Mouse (Mus musculus) c-Kit-negative CD71-positive TER-119-positive erythroid progenitor cells, embryonic 14.5 days (primary cell): ENCODE data around the gene Nrxn2.
A peak's percentile ranks its signal among the peaks of the same experiment; 100 is the strongest.

Experiments
- DNase-seq: peaks from one replicate; pipeline ENCODE4 v3.0.0-alpha.2; 2013; ENCODE audit warnings: low read depth, low spot score

Gene Nrxn2

DNA sequence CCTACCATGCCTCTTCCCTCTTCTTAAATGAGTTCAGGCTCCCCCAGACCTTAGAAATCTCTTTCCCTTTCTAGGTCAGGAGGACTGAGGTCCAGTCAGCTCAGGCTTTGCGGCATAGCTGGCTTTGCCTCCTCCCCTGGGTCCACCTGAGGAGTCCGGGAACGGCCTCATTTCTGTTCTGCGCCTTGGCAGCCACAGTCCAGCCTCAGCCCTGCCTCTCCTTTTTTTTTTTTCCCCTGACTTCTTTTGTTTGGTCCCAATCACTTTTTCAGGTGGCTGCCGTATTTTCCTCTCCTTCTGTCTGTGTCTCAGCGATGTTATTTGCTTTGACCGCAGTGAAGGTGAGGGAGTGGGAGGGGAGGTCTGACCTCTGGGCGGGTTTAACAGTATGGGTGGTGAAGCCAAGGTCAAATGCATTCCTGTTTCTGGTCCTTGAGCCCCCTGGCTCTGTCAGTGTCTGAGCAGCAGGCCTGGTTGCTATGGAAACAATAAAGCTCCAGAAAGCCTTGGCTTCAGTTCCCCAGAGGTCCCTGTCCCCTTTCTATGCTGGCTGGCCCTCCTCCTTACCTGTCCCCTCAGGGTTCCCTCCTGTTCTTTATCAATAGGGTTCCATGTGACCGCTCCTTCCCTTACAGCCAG lies 34.3 kb downstream of the Nrxn2 start:
- no peak for DNase-seq

DNA sequence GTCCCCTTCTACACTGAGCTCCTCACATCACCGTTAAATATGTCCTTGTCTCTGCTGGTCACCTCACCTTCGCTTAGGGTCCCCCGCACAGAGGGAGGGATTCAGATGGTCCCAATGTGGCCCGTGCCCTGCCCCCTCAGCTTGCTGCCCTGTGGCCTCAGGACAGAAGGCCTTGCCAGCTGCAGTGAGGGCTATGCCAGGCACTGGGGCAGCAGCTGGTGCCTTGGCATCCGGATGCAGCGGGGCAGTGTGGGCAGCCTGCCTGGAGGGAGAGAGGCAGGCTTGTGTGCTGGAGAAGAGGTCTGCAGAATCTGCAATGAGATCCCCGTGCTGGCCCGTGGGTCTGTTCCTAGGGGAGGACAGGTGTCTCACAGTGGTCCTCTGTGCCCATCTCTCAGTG lies 34.8 kb downstream of the Nrxn2 start:
- DNase-seq, result no peak

- DNase-seq, result no peak
Measured at GRCm38 (mm10) chr19:6454041-6454720, 35.6 kb downstream of the Nrxn2 start.

DNA sequence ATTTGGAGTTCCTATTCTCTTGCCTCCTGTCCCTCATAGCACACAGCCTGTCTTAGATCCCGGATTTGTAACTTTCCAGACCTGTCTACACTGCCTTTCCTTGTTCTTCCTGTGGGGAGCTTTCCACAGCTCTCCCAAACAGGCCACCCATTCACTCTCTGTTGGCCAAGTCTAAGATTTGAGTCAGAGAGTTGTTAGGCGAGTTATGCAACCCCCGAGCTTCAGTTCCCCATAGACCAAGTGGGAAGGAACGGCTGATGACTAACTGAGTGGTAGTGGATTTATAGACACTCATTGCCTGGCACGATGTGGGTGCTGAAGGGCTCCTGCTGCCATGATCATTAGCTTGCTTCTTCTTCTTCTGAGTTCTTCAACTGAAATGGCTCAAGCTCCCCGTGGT lies 41.0 kb downstream of the Nrxn2 start:
- no peak for DNase-seq

DNA sequence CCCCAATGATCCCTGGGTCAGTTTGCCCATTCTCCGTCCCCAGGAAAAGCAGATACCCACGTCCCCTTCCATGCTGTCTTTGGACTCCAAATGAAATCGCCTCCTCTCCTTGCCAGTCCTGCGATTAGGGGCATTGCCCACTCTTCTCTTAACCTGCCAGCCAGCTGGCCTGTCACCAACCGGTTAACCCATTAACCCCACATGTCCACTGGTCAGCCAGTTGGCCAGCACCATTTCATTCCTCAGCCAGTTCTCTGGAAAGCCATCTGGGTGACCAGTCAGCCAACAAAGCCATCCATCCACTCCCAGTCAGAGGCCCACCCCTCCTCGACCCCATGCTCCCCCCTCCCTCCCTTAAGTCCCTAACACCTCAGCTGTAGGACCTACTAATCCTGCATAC lies 44.3 kb downstream of the Nrxn2 start:
- no peak for DNase-seq

GRCm38 (mm10) chr19:6464306-6465071 lies 46.0 kb downstream of the Nrxn2 start:
- no peak for DNase-seq

DNA sequence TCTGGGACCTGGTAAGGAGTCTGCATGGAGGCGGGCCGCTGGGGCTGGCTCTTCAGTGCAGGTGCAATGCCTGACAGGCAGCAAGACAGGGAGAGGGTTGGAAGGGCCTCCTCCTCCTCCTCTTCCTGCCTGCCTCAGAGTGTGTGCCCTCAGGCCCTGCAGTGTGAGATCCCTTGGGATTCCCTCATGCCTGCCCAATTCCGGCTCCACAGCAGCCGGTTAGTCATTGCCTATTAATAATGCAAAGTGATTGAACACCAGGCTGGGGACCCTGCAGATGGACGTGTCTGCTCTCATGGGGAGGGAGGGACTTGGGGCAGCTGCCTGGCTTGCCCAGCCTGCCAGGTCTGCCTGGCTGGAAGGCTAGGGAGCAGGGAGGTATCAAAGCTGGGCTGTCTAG lies 46.6 kb downstream of the Nrxn2 start:
- no peak for DNase-seq

- no peak for DNase-seq
Measured at GRCm38 (mm10) chr19:6466945-6467344, 48.4 kb downstream of the Nrxn2 start.

- no peak for DNase-seq
Measured at GRCm38 (mm10) chr19:6467374-6467979, 48.9 kb downstream of the Nrxn2 start.

- no peak for DNase-seq
Measured at GRCm38 (mm10) chr19:6471630-6472029, 53.1 kb downstream of the Nrxn2 start.

DNA sequence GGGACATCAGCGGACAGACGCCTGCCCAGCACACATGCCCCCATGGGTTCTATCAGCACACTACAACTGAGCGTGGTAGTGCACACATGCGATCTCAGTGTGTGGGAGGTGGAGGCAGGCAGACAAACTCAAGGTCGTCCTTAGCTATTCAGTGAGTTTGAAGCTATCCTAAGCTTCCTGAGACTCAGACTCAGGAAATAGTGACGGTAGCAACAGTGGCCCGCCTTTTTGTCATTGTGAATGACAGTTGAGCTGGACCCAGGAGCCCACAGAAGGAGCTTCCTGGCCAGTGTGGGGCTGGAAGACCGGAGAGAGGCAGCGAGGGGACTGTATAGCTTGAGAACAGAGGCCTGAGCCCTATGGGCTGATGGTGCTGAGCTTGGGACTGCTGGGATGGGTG lies 54.3 kb downstream of the Nrxn2 start:
- DNase-seq, result no peak

DNA sequence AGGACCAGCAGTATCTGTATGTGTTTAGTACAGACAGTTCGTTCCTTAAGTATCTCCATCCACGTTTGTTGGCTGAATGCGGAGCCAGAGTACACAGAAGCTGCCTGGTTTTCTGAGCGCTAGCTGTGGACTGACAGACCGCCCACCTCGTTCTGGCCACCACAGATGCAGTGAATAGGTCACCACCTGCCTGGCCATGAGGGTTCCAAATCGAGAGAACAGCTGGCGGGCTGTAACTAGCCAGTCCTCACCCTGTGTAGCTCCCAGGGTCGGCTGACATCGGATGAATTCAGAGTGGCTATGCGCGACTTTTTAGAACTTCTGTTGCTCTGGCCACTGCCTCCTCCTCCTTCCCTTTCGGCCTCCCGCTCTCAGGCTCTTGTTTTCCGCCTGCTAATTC lies 56.2 kb downstream of the Nrxn2 start:
- DNase-seq, result no peak

GRCm38 (mm10) chr19:6475129-6475528 lies 56.6 kb downstream of the Nrxn2 start:
- DNase-seq, result no peak

DNA sequence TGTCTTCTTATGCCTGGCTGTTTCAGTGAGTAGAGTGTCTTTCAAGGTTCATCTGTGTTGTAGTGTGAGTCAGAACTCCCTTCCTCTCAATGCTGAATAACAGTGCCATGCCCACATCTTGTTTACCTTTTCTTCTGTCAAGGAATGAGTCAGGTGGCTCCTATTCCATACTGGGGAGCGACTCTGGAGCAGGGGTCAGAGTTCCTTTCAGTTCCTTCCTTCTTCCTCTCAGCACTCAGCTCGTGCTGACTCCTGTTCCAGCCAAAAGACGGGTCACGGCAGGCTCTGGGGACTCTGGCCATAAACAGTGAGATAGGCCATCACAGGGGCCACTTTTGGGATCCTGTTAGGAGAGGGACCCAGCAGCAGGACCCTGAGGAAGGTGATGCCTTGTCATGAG lies 58.5 kb downstream of the Nrxn2 start:
- no peak for DNase-seq

- no peak for DNase-seq
Measured at GRCm38 (mm10) chr19:6478566-6478965, 60.0 kb downstream of the Nrxn2 start.

DNA sequence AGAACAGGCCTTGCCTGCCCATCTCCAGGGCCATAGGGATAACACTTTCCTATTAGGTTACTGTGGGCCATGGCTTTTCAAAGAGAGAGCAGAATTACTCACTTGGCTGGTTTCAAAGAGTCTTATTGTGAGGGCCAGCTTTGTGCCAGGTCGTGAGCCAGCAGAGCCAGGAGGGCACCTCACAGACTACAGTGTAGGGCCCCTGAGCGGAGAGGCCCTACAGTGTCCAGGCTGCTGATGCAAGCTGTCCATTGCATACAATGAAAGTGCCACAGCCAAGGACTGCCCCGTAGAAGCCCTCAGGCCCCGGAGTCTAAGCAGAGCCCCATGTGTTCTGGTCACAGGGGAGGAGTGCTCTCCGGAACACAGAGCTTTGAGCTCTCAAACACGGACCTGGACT lies 64.4 kb downstream of the Nrxn2 start:
- no peak for DNase-seq

GRCm38 (mm10) chr19:6485059-6485630 lies 66.6 kb downstream of the Nrxn2 start:
- no peak for DNase-seq

- DNase-seq, result peak; percentile 50
Measured at GRCm38 (mm10) chr19:6489030-6489429, 70.5 kb downstream of the Nrxn2 start.

- DNase-seq, result no peak
Measured at GRCm38 (mm10) chr19:6491538-6491937, 73.0 kb downstream of the Nrxn2 start.

- no peak for DNase-seq
Measured at GRCm38 (mm10) chr19:6492124-6492523, 73.6 kb downstream of the Nrxn2 start.

- no peak for DNase-seq
Measured at GRCm38 (mm10) chr19:6493219-6493618, 74.7 kb downstream of the Nrxn2 start.

- DNase-seq, result no peak
Measured at GRCm38 (mm10) chr19:6494032-6494431, 75.5 kb downstream of the Nrxn2 start.
